Mouse (Mus musculus) kidney, adult 18-20 months (tissue): ENCODE results near the gene Fam227b.

Experiments used
- DNase-seq: peaks from one replicate; pipeline ENCODE4 v3.0.0; 2021

The Fam227b gene

GRCm38 (mm10) chr2:125975808-125976345 is 175.9 kb downstream of the Fam227b start:
- no peak for DNase-seq

DNA sequence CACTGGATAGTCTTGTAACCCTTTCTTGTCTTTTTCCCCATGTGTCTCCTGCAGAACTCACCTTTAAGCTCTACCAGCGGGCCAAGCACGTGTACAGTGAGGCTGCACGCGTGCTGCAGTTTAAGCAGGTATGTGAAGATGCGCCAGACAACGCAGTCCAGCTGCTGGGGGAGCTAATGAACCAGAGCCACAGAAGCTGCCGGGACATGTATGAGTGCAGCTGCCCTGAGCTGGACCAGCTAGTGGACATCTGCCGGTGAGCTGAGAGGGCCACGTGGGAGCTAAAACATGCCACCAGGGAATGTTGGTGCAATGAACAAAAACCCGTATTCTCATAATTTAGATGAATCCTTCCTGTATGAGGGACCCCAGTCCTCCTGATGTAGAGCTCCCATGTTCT is 176.6 kb downstream of the Fam227b start:
- no peak for DNase-seq

- DNase-seq = no peak
Observed at GRCm38 (mm10) chr2:125973207-125973606, 178.6 kb downstream of the Fam227b start.

GRCm38 (mm10) chr2:125968811-125969210 is 183.0 kb downstream of the Fam227b start:
- no peak for DNase-seq

DNA sequence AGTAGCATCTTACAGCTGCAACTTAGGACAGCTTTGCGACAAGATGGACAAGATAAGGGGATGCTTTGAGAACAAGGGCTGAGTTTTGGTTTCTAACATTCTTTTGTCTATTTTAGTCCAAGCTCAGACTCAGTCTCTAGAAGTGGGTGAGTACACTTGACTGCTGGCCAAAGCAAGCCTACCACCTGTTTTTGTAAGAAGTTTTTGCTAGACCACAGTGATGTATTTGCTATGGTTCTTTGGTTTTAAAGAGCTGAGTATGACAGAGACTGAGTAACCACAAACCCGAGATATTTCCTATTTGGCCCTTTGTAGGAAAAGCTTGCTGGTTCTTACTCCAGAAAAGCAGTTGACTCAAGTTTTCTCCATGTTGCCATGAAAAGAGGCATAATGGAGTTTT is 203.6 kb downstream of the Fam227b start:
- DNase-seq = no peak

DNA sequence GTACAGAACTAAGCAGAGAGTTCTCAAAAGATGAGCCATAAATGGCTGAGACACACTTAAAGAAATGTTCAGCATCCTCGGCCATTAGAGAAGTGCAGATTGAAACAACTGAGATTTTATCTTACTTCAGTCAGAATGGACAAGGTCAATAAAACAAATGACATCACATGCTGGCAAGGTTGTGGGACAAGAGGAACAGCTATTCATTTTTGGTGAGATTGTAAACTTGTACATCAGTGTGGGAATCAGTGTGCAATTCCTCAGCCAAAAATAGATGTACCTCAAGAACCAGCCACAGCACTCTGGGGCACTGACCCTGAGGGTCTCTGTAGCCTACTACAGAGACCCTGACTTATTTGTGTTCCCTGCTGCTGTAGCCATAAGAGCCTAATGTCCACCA is 208.5 kb downstream of the Fam227b start:
- DNase-seq = no peak

GRCm38 (mm10) chr2:125941111-125941785 is 210.6 kb downstream of the Fam227b start:
- no peak for DNase-seq

- DNase-seq = no peak
Observed at GRCm38 (mm10) chr2:125938993-125939642, 212.7 kb downstream of the Fam227b start.

DNA sequence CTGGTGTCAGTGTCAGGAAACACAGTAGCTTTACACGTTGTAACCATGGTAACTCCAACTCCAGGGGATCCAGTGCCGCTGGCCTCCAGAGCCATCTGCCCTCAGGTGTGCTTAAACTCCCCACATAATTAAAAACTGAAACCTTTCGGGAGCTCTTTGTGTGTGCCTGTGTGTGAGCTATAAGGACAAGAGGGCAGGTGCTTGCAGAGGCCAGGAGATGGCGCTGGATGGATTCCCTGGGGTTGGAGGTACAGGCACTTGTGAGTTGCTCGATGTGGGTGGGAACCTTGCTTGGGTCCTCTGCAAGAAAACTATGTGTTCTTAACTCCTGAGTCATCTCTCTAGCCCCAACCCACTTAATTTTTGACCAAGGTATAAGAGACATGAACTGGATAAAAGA is 215.4 kb downstream of the Fam227b start:
- DNase-seq = no peak

- no peak for DNase-seq
Observed at GRCm38 (mm10) chr2:125933977-125934376, 217.8 kb downstream of the Fam227b start.
